Mouse (Mus musculus): ENCODE data around the gene March9.

March9 gene

DNA sequence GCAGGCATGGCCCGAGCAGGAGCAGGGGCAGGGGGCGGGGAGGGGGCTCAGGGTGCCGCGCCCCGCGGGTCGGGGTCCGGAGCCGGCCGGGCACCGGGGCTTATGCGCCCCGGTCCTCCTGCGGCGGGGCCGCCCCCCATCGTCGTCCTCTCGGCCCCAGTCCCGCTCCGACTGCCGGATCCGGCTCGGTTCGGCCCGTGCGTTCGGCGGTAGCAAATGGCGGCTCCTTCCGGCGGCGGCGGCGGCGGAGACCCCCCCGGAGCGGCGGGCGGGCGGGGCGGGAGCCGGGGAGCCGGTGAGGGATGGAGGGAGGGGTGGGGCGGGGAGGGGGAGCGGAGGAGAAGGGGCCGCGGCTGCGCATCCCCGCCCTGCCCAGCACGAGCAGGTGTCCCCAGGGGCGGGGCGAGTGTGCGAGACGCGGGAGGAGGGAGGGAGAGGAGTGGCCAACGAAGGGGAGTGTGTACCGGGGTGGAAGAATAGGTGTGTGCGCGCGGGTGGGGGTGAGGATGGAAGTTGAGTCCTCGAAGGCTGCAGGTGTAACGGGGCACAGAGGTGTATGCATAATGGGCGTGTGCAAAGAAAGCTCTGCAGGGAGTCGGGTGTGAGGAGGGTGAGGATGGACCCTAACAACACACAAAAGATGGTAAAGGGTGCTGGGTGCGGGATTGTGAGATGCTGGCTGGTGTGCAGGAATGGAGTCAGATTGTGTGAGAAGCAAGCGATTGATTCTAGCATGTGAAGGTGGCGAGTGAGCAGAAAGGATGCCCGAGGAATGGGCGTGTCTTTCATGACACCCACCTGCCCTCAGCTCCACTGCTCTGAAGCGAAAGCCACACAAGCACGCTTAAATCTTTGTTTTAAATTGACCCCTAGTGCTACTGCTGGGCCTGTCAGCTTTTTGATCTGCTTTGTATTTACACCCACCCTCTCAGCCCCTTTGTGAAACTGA is at the start of gene March9:
TSS of gene March9 (minus strand) at position 217 of the 949 bp plus-strand sequence.
- in situ Hi-C loops (cut with MboI; ENCODE audit: low pct_unique_long_range_greater_than_20kb in 1 of 2, low sequenced_read_pairs in 2 of 2, unreplicated experiment in 1 of 2): no loop called here

DNA sequence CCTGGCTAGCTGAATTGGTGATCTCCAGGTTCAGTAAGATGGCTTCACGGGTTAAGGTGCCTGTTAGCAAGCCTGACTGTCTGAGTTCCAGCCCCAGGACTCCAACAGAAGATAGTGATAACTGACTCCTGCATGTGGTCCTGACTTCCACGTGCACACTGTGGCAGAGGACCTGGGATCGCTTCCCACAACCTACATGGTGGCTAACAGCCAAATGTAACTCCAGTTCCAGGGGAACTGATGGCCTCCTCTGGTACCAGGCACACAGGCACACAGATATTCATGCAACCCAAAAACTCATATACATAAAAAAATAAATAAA is 48.2 kb upstream of the March9 start:
- in situ Hi-C loops (cut with MboI; ENCODE audit: low pct_unique_long_range_greater_than_20kb in 1 of 2, low sequenced_read_pairs in 2 of 2, unreplicated experiment in 1 of 2): no loop called here

GRCm38 (mm10) chr10:127107563-127108261 is 47.7 kb upstream of the March9 start:
- in situ Hi-C loops (cut with MboI; ENCODE audit: low pct_unique_long_range_greater_than_20kb in 1 of 2, low sequenced_read_pairs in 2 of 2, unreplicated experiment in 1 of 2): no loop called here

- in situ Hi-C loops (cut with MboI; ENCODE audit: low pct_unique_long_range_greater_than_20kb in 1 of 2, low sequenced_read_pairs in 2 of 2, unreplicated experiment in 1 of 2): no loop called here
These were observed 43.6 kb upstream of the March9 start for GRCm38 (mm10) chr10:127103631-127104030.

- in situ Hi-C loops (cut with MboI; ENCODE audit: low pct_unique_long_range_greater_than_20kb in 1 of 2, low sequenced_read_pairs in 2 of 2, unreplicated experiment in 1 of 2): no loop called here
These were observed 41.2 kb upstream of the March9 start for GRCm38 (mm10) chr10:127101151-127101550.

DNA sequence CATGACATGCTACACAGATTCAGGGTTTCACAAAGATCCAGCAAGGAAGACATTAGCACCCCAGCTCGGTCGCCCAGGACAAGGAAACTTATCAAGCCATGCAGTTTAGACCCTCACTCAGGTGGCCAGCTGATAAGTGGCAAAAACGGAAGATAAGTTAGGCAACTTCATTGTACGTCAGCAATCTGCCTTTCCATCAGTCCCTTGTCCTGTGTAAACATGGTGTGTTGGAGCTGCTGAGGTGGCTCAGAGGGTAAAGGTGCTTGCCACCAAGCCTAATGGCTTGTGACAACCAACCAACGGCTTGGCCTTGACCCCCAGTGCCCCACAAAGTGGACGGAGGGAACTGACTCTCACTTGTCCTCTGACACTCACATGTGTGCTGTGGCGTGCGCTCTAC is 40.4 kb upstream of the March9 start:
- in situ Hi-C loops (cut with MboI; ENCODE audit: low pct_unique_long_range_greater_than_20kb in 1 of 2, low sequenced_read_pairs in 2 of 2, unreplicated experiment in 1 of 2): no loop called here

- in situ Hi-C loops (cut with MboI; ENCODE audit: low pct_unique_long_range_greater_than_20kb in 1 of 2, low sequenced_read_pairs in 2 of 2, unreplicated experiment in 1 of 2): no loop called here
These were observed 39.9 kb upstream of the March9 start for GRCm38 (mm10) chr10:127099868-127100267.

GRCm38 (mm10) chr10:127099191-127099590 is 39.2 kb upstream of the March9 start:
- in situ Hi-C loops (cut with MboI; ENCODE audit: low pct_unique_long_range_greater_than_20kb in 1 of 2, low sequenced_read_pairs in 2 of 2, unreplicated experiment in 1 of 2): no loop called here

DNA sequence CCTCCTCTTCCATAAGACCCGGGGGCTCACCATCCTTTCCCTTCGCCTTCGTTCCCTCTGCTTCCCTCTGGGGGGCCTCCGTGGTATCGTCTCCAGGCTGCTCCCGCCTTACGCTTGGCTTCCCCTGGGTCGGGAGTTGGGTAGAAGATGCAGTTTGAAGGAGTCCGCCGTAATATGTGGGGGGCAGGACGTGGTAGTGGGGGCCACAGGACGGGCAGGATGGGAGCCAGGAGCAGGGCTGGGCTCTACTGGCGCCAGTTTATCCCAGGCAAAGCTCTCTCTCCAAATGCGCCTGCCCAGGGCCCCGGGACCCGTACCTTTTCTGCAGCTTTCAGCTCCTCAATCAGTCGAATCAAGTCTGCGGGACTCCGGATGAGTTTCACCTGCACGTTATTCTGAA is 38.5 kb upstream of the March9 start:
- in situ Hi-C loops (cut with MboI; ENCODE audit: low pct_unique_long_range_greater_than_20kb in 1 of 2, low sequenced_read_pairs in 2 of 2, unreplicated experiment in 1 of 2): no loop called here

GRCm38 (mm10) chr10:127094382-127094802 is 34.4 kb upstream of the March9 start:
- in situ Hi-C loops (cut with MboI; ENCODE audit: low pct_unique_long_range_greater_than_20kb in 1 of 2, low sequenced_read_pairs in 2 of 2, unreplicated experiment in 1 of 2): no loop called here

GRCm38 (mm10) chr10:127092742-127093141 is 32.8 kb upstream of the March9 start:
- in situ Hi-C loops (cut with MboI; ENCODE audit: low pct_unique_long_range_greater_than_20kb in 1 of 2, low sequenced_read_pairs in 2 of 2, unreplicated experiment in 1 of 2): no loop called here

DNA sequence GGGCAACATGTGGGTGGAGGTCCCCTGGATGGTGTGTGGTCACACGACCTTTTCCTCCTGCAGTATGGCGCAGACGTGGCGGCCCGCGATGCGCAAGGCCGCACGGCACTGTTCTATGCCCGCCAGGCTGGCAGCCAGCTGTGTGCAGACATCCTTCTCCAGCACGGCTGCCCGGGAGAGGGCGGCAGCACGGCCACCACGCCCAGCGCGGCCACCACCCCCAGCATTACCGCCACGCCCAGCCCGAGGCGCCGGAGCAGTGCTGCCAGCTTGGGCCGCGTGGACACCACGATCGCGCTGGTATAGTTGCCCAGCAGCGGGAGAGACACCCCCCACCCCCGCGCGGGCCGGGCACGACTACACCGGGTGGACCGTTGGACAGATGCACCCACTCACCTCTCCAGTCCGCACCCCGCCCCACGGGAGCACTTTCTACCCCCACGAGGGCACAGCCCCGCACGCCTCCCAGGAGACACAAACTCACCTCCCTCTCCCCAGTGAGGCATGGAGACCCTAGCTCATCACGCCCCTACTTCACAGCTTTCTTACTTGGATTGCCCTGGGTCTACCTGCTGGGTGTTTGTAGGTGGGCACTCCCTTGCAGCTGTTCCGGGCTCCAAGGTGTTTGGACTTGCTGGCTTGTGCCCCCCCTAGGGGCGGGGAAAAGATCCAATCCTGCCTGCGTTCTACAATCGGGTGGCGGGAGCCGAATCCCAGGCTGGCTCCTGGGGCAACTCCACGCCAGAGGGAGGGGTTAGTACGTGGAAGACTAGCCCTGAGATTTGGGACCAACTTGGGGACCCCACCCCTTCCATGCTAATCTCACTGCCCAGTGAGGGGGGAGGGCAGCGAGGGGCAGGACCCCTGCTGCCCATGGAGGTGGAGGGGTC is 31.8 kb upstream of the March9 start:
- in situ Hi-C loops (cut with MboI; ENCODE audit: low pct_unique_long_range_greater_than_20kb in 1 of 2, low sequenced_read_pairs in 2 of 2, unreplicated experiment in 1 of 2): no loop called here

DNA sequence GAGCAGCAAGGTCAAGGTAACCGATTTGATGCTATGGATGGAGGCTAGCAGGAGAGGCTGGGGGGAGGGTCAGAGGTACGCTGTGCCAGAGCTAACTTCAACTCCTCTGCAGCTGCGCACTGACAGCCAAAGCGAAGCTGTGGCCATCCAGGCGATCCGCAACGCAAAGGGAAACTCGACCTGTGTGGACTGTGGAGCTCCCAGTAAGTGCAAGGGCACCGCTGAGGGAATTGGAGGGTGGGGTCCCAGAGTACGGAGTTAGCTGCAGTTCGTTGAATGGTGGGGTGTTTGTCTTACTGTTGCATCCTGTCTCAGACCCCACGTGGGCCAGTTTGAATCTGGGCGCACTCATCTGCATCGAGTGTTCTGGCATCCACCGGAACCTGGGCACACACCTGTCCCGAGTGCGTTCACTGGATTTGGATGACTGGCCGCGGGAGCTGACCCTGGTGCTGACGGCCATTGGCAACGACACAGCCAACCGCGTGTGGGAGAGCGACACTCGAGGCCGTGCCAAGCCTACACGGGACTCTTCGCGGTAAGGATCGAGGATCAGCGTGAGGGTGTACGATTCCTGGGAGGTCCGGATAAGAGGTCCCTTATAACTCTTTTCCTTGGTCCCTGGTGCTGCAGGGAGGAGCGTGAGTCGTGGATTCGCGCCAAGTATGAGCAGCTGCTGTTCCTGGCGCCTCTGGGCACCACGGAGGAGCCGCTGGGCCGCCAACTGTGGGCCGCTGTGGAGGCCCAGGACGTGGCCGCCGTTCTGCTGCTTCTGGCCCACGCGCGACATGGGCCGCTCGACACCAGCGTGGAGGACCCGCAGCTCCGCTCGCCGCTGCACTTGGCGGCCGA is 30.8 kb upstream of the March9 start:
- in situ Hi-C loops (cut with MboI; ENCODE audit: low pct_unique_long_range_greater_than_20kb in 1 of 2, low sequenced_read_pairs in 2 of 2, unreplicated experiment in 1 of 2): no loop called here

GRCm38 (mm10) chr10:127085633-127086032 is 25.6 kb upstream of the March9 start:
- in situ Hi-C loops (cut with MboI; ENCODE audit: low pct_unique_long_range_greater_than_20kb in 1 of 2, low sequenced_read_pairs in 2 of 2, unreplicated experiment in 1 of 2): no loop called here

DNA sequence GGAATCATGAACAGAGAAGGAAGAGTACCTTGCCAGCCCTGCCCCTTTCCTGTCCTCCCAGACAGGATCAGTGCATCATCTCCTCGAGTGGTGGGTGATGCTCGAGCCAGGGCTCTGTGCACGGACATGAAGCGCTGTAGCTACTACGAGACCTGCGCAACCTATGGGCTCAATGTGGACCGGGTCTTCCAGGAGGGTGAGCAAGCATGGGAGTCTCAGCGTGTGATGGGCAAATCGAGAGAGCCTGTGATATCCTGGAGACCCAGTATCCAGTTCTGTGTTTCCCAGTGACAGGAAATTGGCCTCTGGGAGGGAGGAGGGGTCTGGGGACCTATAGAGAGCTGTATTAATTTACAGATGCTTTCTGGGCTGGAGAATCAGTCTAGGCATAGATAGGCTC is 25.1 kb upstream of the March9 start:
- in situ Hi-C loops (cut with MboI; ENCODE audit: low pct_unique_long_range_greater_than_20kb in 1 of 2, low sequenced_read_pairs in 2 of 2, unreplicated experiment in 1 of 2): no loop called here

GRCm38 (mm10) chr10:127083915-127084306 is 23.9 kb upstream of the March9 start:
- in situ Hi-C loops (cut with MboI; ENCODE audit: low pct_unique_long_range_greater_than_20kb in 1 of 2, low sequenced_read_pairs in 2 of 2, unreplicated experiment in 1 of 2): no loop called here

- in situ Hi-C loops (cut with MboI; ENCODE audit: low pct_unique_long_range_greater_than_20kb in 1 of 2, low sequenced_read_pairs in 2 of 2, unreplicated experiment in 1 of 2): no loop called here
These were observed 23.4 kb upstream of the March9 start for GRCm38 (mm10) chr10:127083292-127083914.
